Mouse (Mus musculus): ENCODE measurements around the gene Palmd. TPM values are rescaled to one million over a fixed set of nuclear protein-coding genes. Genes with fewer than 3 reads are reported as not detected.

The Palmd gene
- polyA plus RNA-seq, 1 experiment = 2.0 TPM

- Histone ChIP-seq H3K27me3 (replicated peaks; ENCODE audit: control insufficient read depth, insufficient read depth, low read length) (no peaks in the 10 kb centered on the region), H3K27ac (ENCODE audit: insufficient read depth, low read depth, low read length) (no peak overlapping the region), H3K4me3 (ENCODE audit: insufficient read depth, low read depth, low read length) (no peak overlapping the region), H3K36me3 (ENCODE audit: control insufficient read depth, insufficient read depth, low read length) (no peaks in the 10 kb centered on the region; the same call in 1 of the 2 replicates), H3K4me1 (ENCODE audit: control insufficient read depth, insufficient read depth, low read length) (no peaks in the 10 kb centered on the region)
- WGBS = 26% methylated on average over 6 of the region's 6 CpGs
- peak; percentile 56 for DNase-seq
- TF ChIP-seq CTCF (conservative IDR thresholded peaks at IDR 0.05; ENCODE audit: insufficient read depth, insufficient read length, low read depth, low read length) (peak; percentile 63), POLR2A (IDR thresholded peaks at IDR 0.05; ENCODE audit: low read depth, low read length) (no peak)
These were observed 64.6 kb downstream of the Palmd start for GRCm38 (mm10) chr3:116904158-116904557.

GRCm38 (mm10) chr3:116892872-116893271 lies 75.9 kb downstream of the Palmd start:
- DNase-seq = peak; percentile 96
- Histone ChIP-seq H3K4me1 (ENCODE audit: control insufficient read depth, insufficient read depth, low read length) (peaks cover 5% of the 10 kb centered on the region; the same call in 1 of the 2 replicates), H3K36me3 (ENCODE audit: control insufficient read depth, insufficient read depth, low read length) (no peaks in the 10 kb centered on the region), H3K27me3 (replicated peaks; ENCODE audit: control insufficient read depth, insufficient read depth, low read length) (no peaks in the 10 kb centered on the region), H3K4me3 (ENCODE audit: insufficient read depth, low read depth, low read length) (no peak overlapping the region), H3K27ac (ENCODE audit: insufficient read depth, low read depth, low read length) (peak overlapping the region; percentile 93; the same call in 1 of the 2 replicates)
- TF ChIP-seq CTCF (conservative IDR thresholded peaks at IDR 0.05; ENCODE audit: insufficient read depth, insufficient read length, low read depth, low read length) (0 out of 2 replicates have a peak, but pooled peaks have one; percentile 0), POLR2A (IDR thresholded peaks at IDR 0.05; ENCODE audit: low read depth, low read length) (peak; percentile 67)
- WGBS = 50% methylated on average over 9 of the region's 9 CpGs

- TF ChIP-seq POLR2A (IDR thresholded peaks at IDR 0.05; ENCODE audit: low read depth, low read length) (no peak), CTCF (conservative IDR thresholded peaks at IDR 0.05; ENCODE audit: insufficient read depth, insufficient read length, low read depth, low read length) (no peak)
- no peak for DNase-seq
- WGBS = 95% methylated on average over 6 of the region's 6 CpGs
- no peaks in the 10 kb centered on the region; the same call in 1 of the 2 replicates for H3K36me3 ChIP-seq (ENCODE audit: control insufficient read depth, insufficient read depth, low read length)
- H3K4me1 ChIP-seq (ENCODE audit: control insufficient read depth, insufficient read depth, low read length) = peaks cover 5% of the 10 kb centered on the region; the same call in 1 of the 2 replicates
- no peaks in the 10 kb centered on the region for H3K27me3 ChIP-seq (replicated peaks; ENCODE audit: control insufficient read depth, insufficient read depth, low read length)
- no peak overlapping the region for H3K4me3 ChIP-seq (ENCODE audit: insufficient read depth, low read depth, low read length)
- peak overlapping the region; percentile 93 for H3K27ac ChIP-seq (ENCODE audit: insufficient read depth, low read depth, low read length)
These were observed 76.6 kb downstream of the Palmd start for GRCm38 (mm10) chr3:116892206-116892563.

- Histone ChIP-seq H3K36me3 (ENCODE audit: control insufficient read depth, insufficient read depth, low read length) (no peaks in the 10 kb centered on the region; the same call in 1 of the 2 replicates), H3K4me1 (ENCODE audit: control insufficient read depth, insufficient read depth, low read length) (peaks cover 5% of the 10 kb centered on the region; the same call in 1 of the 2 replicates), H3K27me3 (replicated peaks; ENCODE audit: control insufficient read depth, insufficient read depth, low read length) (no peaks in the 10 kb centered on the region), H3K27ac (ENCODE audit: insufficient read depth, low read depth, low read length) (peak overlapping the region; percentile 93), H3K4me3 (ENCODE audit: insufficient read depth, low read depth, low read length) (no peak overlapping the region)
- DNase-seq = peak; percentile 73
- WGBS = 79% methylated on average over 17 of the region's 17 CpGs
- TF ChIP-seq POLR2A (IDR thresholded peaks at IDR 0.05; ENCODE audit: low read depth, low read length) (no peak), CTCF (conservative IDR thresholded peaks at IDR 0.05; ENCODE audit: insufficient read depth, insufficient read length, low read depth, low read length) (no peak)
These were observed 77.2 kb downstream of the Palmd start for GRCm38 (mm10) chr3:116891436-116892205.

GRCm38 (mm10) chr3:116890576-116890975 lies 78.2 kb downstream of the Palmd start:
- no peaks in the 10 kb centered on the region for H3K27me3 ChIP-seq (replicated peaks; ENCODE audit: control insufficient read depth, insufficient read depth, low read length)
- H3K36me3 ChIP-seq (ENCODE audit: control insufficient read depth, insufficient read depth, low read length) = peaks cover 3% of the 10 kb centered on the region; the same call in 1 of the 2 replicates
- no peak for TF ChIP-seq POLR2A (IDR thresholded peaks at IDR 0.05; ENCODE audit: low read depth, low read length)
- TF ChIP-seq CTCF (conservative IDR thresholded peaks at IDR 0.05; ENCODE audit: insufficient read depth, insufficient read length, low read depth, low read length) = no peak
- WGBS = 57% methylated on average over 4 of the region's 4 CpGs
- peak; percentile 87 for DNase-seq
- H3K4me1 ChIP-seq (ENCODE audit: control insufficient read depth, insufficient read depth, low read length) = peaks cover 5% of the 10 kb centered on the region; the same call in 1 of the 2 replicates
- H3K27ac ChIP-seq (ENCODE audit: insufficient read depth, low read depth, low read length) = peak overlapping the region; percentile 93
- peak overlapping the region; percentile 28; the same call in 1 of the 2 replicates for H3K4me3 ChIP-seq (ENCODE audit: insufficient read depth, low read depth, low read length)

- TF ChIP-seq CTCF (conservative IDR thresholded peaks at IDR 0.05; ENCODE audit: insufficient read depth, insufficient read length, low read depth, low read length) (no peak), POLR2A (IDR thresholded peaks at IDR 0.05; ENCODE audit: low read depth, low read length) (no peak)
- Histone ChIP-seq H3K4me3 (ENCODE audit: insufficient read depth, low read depth, low read length) (no peak overlapping the region), H3K27me3 (replicated peaks; ENCODE audit: control insufficient read depth, insufficient read depth, low read length) (no peaks in the 10 kb centered on the region), H3K36me3 (ENCODE audit: control insufficient read depth, insufficient read depth, low read length) (peaks cover 3% of the 10 kb centered on the region; the same call in 1 of the 2 replicates), H3K27ac (ENCODE audit: insufficient read depth, low read depth, low read length) (no peak overlapping the region), H3K4me1 (ENCODE audit: control insufficient read depth, insufficient read depth, low read length) (peaks cover 7% of the 10 kb centered on the region; the same call in 1 of the 2 replicates)
- WGBS = 91% methylated on average over 7 of the region's 7 CpGs
- DNase-seq = no peak
These were observed 79.4 kb downstream of the Palmd start for GRCm38 (mm10) chr3:116889358-116889757.

- 0 out of 2 replicates have a peak, but pooled peaks cover 3% of the 10 kb centered on the region for H3K4me1 ChIP-seq (ENCODE audit: control insufficient read depth, insufficient read depth, low read length)
- no peak overlapping the region for H3K4me3 ChIP-seq (ENCODE audit: insufficient read depth, low read depth, low read length)
- H3K27ac ChIP-seq (ENCODE audit: insufficient read depth, low read depth, low read length) = no peak overlapping the region
- DNase-seq = peak; percentile 62
- TF ChIP-seq POLR2A (IDR thresholded peaks at IDR 0.05; ENCODE audit: low read depth, low read length) (no peak), CTCF (conservative IDR thresholded peaks at IDR 0.05; ENCODE audit: insufficient read depth, insufficient read length, low read depth, low read length) (no peak)
- H3K36me3 ChIP-seq (ENCODE audit: control insufficient read depth, insufficient read depth, low read length) = peaks cover 7% of the 10 kb centered on the region
- H3K27me3 ChIP-seq (replicated peaks; ENCODE audit: control insufficient read depth, insufficient read depth, low read length) = no peaks in the 10 kb centered on the region
- 76% methylated on average over 8 of the region's 8 CpGs for WGBS
These were observed 83.8 kb downstream of the Palmd start for GRCm38 (mm10) chr3:116884941-116885340.

All from kidney, adult 2 months (tissue).